Mouse (Mus musculus): Measurements from ENCODE around the gene Clasp2. TPM values are rescaled to one million over a fixed set of nuclear protein-coding genes. Genes with fewer than 3 reads are reported as not detected.
"Not testable (repeated sequence)": the region's sequence is repeated elsewhere in the genome, so short reads cannot be mapped to it uniquely, and the experiment has no call there.

Clasp2 gene
- polyA plus RNA-seq, 1 experiment from 2014 or later = 123 TPM

GRCm38 (mm10) chr9:113837001-113837400 is 95.7 kb downstream of the Clasp2 start:
- no peak for ATAC-seq (ENCODE audit: low FRiP score)
- Histone ChIP-seq H3K27ac (replicated peaks) (no peak overlapping the region), H3K36me3 (peaks cover 9% of the 10 kb centered on the region; the same call in 1 of the 2 replicates), H3K9me3 (replicated peaks) (no peaks in the 10 kb centered on the region), H3K4me3 (replicated peaks) (no peak overlapping the region), H3K4me1 (no peaks in the 10 kb centered on the region), H3K9ac (replicated peaks) (no peak overlapping the region), H3K27me3 (replicated peaks) (no peaks in the 10 kb centered on the region), H3K4me2 (no peak overlapping the region)
- 90% methylated on average over 3 of the region's 4 CpGs for WGBS

DNA sequence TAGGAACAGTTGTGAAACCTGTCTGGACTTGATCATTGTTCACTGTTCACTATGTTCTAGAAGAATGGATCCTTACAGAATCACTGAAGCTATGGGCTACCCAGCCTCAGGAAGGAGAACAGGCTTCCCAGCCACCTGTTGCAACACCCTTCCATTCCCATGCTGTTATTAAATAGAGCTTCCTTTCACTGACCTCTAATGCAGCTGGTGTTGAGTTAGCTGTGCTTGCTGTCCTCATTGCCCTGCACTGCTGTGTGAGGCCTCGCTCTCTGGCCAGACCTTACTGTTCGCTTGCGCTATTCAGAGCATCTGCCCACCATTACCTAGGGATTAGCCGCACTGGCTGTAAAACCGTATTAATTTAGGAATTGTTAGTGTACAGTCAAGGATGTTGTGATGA is 96.2 kb downstream of the Clasp2 start:
- no peak for ATAC-seq (ENCODE audit: low FRiP score)
- WGBS = 89% methylated on average over 5 of the region's 5 CpGs
- Histone ChIP-seq H3K4me1 (no peaks in the 10 kb centered on the region), H3K4me2 (no peak overlapping the region), H3K27ac (replicated peaks) (no peak overlapping the region), H3K9ac (replicated peaks) (no peak overlapping the region), H3K36me3 (peaks cover 9% of the 10 kb centered on the region; the same call in 1 of the 2 replicates), H3K27me3 (replicated peaks) (no peaks in the 10 kb centered on the region), H3K4me3 (replicated peaks) (no peak overlapping the region), H3K9me3 (replicated peaks) (no peaks in the 10 kb centered on the region)

DNA sequence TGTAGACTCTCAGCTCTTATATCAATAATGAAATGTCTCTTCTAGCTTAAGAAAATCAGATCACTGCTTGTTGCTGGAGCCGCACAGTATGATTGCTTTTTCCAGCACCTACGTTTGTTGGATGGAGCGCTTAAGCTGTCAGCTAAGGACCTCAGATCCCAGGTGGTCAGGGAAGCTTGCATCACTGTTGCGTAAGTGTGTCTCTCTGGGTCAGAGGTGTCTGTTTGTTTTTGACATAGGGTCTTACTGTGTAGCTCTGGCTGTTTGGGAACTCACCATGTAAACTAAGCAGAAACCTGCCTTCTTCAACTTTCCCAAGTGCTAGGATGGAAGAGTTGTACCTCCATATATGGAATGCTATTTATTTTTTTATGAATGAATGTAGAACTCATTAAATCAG is 102.8 kb downstream of the Clasp2 start:
- 92% methylated on average over 4 of the region's 4 CpGs for WGBS
- Histone ChIP-seq H3K36me3 (peaks cover 36% of the 10 kb centered on the region), H3K9me3 (replicated peaks) (no peaks in the 10 kb centered on the region)

GRCm38 (mm10) chr9:113855441-113855840 is 114.2 kb downstream of the Clasp2 start:
- no peaks in the 10 kb centered on the region for H3K27me3 ChIP-seq (replicated peaks)
- H3K9ac ChIP-seq (replicated peaks) = no peak overlapping the region
- peaks cover 60% of the 10 kb centered on the region for H3K36me3 ChIP-seq
- no peaks in the 10 kb centered on the region for H3K4me1 ChIP-seq
- no peak for ATAC-seq (ENCODE audit: low FRiP score)
- no peak overlapping the region for H3K4me3 ChIP-seq (replicated peaks)
- WGBS = 84% methylated on average over 3 of the region's 3 CpGs
- H3K9me3 ChIP-seq (replicated peaks) = no peaks in the 10 kb centered on the region
- no peak overlapping the region for H3K4me2 ChIP-seq
- H3K27ac ChIP-seq (replicated peaks) = no peak overlapping the region

More for the DNA sequence above, 102.8 kb downstream of the Clasp2 start:
- H3K27me3 ChIP-seq (replicated peaks) = no peaks in the 10 kb centered on the region
- no peak for ATAC-seq (ENCODE audit: low FRiP score)
- H3K4me3 ChIP-seq (replicated peaks) = no peak overlapping the region
- H3K4me2 ChIP-seq = no peak overlapping the region
- H3K4me1 ChIP-seq = no peaks in the 10 kb centered on the region
- no peak overlapping the region for H3K27ac ChIP-seq (replicated peaks)
- no peak overlapping the region for H3K9ac ChIP-seq (replicated peaks)

DNA sequence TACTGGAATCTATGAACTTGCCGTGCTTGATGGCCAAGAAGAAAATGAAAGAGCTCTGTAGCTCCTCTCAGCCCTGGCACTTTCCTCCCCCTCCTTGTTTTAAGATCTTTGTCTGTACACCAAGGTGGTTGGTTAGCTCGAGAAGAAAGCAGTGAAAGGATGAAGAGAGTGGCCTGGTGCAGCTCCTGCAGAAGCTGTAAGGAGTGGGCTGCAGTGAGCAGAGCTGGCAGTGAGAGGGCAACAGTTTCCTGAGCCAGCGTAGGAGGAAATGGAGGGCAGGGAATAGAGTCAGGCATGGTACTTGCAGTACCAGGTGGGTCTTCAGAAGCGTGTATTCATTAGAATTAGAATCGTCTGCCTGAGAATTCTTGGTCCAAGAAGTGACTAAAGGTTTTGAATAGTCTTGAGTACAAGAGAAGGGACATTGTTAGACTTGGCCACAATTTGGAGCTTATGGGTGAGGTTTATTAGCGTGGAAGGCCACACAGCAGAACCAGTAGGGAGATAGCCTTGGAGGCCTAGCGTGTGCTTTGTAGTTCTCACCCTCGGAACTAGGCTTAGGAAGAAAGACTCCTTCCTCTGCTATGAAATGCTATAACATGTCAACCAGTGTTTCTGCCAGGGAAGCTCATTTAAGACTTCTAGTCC is 116.1 kb downstream of the Clasp2 start:
- H3K9me3 ChIP-seq (replicated peaks) = no peaks in the 10 kb centered on the region
- H3K4me1 ChIP-seq = no peaks in the 10 kb centered on the region
- H3K9ac ChIP-seq (replicated peaks) = no peak overlapping the region
- H3K4me2 ChIP-seq = no peak overlapping the region
- no peaks in the 10 kb centered on the region for H3K27me3 ChIP-seq (replicated peaks)
- H3K4me3 ChIP-seq (replicated peaks) = no peak overlapping the region
- 90% methylated on average over 8 of the region's 8 CpGs for WGBS
- H3K36me3 ChIP-seq = peaks cover 57% of the 10 kb centered on the region
- no peak overlapping the region for H3K27ac ChIP-seq (replicated peaks)
- ATAC-seq (ENCODE audit: low FRiP score) = no peak

GRCm38 (mm10) chr9:113857929-113858440 is 116.7 kb downstream of the Clasp2 start:
- Histone ChIP-seq H3K27me3 (replicated peaks) (no peaks in the 10 kb centered on the region), H3K27ac (replicated peaks) (no peak overlapping the region), H3K9ac (replicated peaks) (no peak overlapping the region), H3K4me3 (replicated peaks) (no peak overlapping the region), H3K4me1 (no peaks in the 10 kb centered on the region), H3K36me3 (peaks cover 56% of the 10 kb centered on the region), H3K9me3 (replicated peaks) (no peaks in the 10 kb centered on the region), H3K4me2 (no peak overlapping the region)
- WGBS = 96% methylated on average over 5 of the region's 5 CpGs
- ATAC-seq (ENCODE audit: low FRiP score) = no peak

GRCm38 (mm10) chr9:113859420-113859819 is 118.1 kb downstream of the Clasp2 start:
- ATAC-seq (ENCODE audit: low FRiP score) = no peak
- no peak overlapping the region for H3K27ac ChIP-seq (replicated peaks)
- peaks cover 50% of the 10 kb centered on the region for H3K36me3 ChIP-seq
- no peak overlapping the region for H3K9ac ChIP-seq (replicated peaks)
- no peaks in the 10 kb centered on the region for H3K27me3 ChIP-seq (replicated peaks)
- 92% methylated on average over 5 of the region's 5 CpGs for WGBS
- H3K4me2 ChIP-seq = no peak overlapping the region
- no peaks in the 10 kb centered on the region for H3K4me1 ChIP-seq
- H3K4me3 ChIP-seq (replicated peaks) = no peak overlapping the region
- H3K9me3 ChIP-seq (replicated peaks) = no peaks in the 10 kb centered on the region

DNA sequence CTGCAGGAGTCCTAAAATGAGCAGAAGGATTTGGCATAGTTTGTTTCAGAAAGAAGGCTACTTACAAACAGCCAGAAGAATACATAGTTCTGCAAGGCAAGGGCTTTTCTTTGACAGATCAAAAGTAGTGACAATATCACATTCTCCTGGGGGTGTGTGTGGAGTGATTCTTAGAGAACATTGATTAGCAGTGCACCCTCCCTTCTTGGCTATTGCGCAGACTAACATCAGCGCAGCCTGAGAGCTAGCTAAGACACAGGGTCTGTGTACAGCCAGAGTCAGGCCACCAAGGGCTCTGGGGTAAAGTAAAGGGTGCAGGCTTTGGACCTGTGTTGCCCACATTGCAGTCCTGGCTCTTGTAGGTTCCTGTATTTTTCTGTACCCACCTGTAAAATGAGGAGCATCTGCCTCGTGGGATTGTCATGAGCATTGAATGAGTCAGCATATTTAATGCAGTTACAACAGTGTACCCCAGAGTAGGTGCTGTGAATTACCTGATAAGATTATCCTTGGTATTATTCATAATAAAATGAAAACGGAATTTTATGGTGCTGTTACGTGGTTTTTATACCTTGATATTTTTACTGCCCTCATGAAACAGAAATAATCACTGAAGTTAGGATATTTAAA is 122.2 kb downstream of the Clasp2 start:
- H3K27me3 ChIP-seq (replicated peaks) = no peaks in the 10 kb centered on the region
- H3K4me3 ChIP-seq (replicated peaks) = no peak overlapping the region
- no peak overlapping the region for H3K27ac ChIP-seq (replicated peaks)
- no peaks in the 10 kb centered on the region for H3K9me3 ChIP-seq (replicated peaks)
- no peaks in the 10 kb centered on the region for H3K4me1 ChIP-seq
- H3K9ac ChIP-seq (replicated peaks) = no peak overlapping the region
- WGBS = 90% methylated on average over 5 of the region's 5 CpGs
- no peak overlapping the region for H3K4me2 ChIP-seq
- peaks cover 50% of the 10 kb centered on the region for H3K36me3 ChIP-seq
- ATAC-seq (ENCODE audit: low FRiP score) = no peak

DNA sequence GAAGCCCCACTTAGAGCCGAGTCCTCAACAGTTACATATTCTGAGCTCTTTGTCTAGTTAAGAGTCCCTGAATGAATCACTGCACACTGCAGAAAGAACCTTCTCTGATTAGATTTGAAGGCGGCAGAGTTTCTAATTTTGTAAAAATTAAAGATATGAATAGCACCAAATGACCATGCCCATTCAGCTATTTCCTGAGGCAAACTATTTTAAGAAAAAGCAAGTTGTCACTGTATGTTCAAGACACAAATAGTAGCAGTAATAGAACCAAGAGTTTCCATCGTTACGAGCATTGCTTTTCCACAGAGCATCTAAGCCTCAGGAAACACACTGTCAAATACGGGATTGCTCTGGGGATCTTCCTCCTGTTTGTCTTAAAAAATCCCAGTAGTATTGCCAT is 126.7 kb downstream of the Clasp2 start:
- peaks cover 68% of the 10 kb centered on the region for H3K36me3 ChIP-seq
- no peaks in the 10 kb centered on the region for H3K4me1 ChIP-seq
- WGBS = 92% methylated on average over 5 of the region's 5 CpGs
- ATAC-seq (ENCODE audit: low FRiP score) = no peak
- H3K27ac ChIP-seq (replicated peaks) = no peak overlapping the region
- H3K27me3 ChIP-seq (replicated peaks) = no peaks in the 10 kb centered on the region
- H3K9ac ChIP-seq (replicated peaks) = no peak overlapping the region
- no peak overlapping the region for H3K4me3 ChIP-seq (replicated peaks)
- H3K9me3 ChIP-seq (replicated peaks) = no peaks in the 10 kb centered on the region
- no peak overlapping the region for H3K4me2 ChIP-seq

DNA sequence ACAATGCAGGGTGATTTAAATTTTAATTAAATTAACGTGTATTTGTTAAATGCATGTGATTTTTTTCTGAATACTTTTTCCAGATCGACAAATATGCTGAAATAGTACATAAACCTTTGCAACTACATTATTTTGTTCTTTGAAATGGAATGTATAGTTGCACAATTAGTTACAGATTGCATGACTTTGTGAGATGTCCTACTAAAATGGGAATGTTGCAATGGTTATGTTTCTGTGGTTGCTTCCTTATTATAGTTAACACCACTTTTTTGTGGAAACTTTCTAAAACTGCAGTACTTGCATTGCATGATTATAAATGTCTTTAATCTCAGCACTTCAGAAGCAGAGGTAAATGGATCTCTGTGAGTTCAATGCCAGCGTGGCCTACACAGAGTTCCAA is 153.6 kb downstream of the Clasp2 start:
- ATAC-seq (ENCODE audit: low FRiP score) = no peak
- Histone ChIP-seq H3K9ac (replicated peaks) (no peak overlapping the region), H3K27ac (replicated peaks) (no peak overlapping the region), H3K4me1 (no peaks in the 10 kb centered on the region), H3K36me3 (peaks cover 84% of the 10 kb centered on the region), H3K4me3 (replicated peaks) (no peak overlapping the region), H3K9me3 (replicated peaks) (no peaks in the 10 kb centered on the region), H3K27me3 (replicated peaks) (no peaks in the 10 kb centered on the region), H3K4me2 (no peak overlapping the region)
- WGBS = 98% methylated on average over 3 of the region's 3 CpGs

DNA sequence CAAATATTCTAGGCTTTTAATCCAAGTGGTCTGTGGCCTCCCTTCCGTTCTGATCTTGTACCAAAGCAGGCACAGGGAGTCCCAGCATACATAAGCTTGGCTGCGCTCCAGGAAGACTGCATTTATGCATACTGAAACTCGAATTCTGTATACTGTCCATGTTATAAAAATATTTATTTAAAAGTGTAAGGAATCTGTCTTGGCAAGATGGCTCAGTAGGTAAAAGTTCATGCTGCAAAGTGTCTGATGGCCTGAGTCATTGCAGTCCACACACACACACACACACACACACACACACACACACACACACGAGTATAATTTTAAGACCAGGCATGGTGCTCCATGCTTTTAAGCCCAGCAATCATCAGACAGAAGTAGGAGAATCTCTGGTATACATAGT is 161.9 kb downstream of the Clasp2 start:
- WGBS = 78% methylated on average over 4 of the region's 4 CpGs
- H3K27me3 ChIP-seq (replicated peaks) = no peaks in the 10 kb centered on the region
- no peaks in the 10 kb centered on the region for H3K9me3 ChIP-seq (replicated peaks)
- H3K4me3 ChIP-seq (replicated peaks) = no peak overlapping the region
- H3K4me1 ChIP-seq = no peaks in the 10 kb centered on the region
- ATAC-seq (ENCODE audit: low FRiP score) = no peak
- H3K9ac ChIP-seq (replicated peaks) = no peak overlapping the region
- peaks cover 86% of the 10 kb centered on the region for H3K36me3 ChIP-seq
- H3K4me2 ChIP-seq = no peak overlapping the region
- H3K27ac ChIP-seq (replicated peaks) = no peak overlapping the region

DNA sequence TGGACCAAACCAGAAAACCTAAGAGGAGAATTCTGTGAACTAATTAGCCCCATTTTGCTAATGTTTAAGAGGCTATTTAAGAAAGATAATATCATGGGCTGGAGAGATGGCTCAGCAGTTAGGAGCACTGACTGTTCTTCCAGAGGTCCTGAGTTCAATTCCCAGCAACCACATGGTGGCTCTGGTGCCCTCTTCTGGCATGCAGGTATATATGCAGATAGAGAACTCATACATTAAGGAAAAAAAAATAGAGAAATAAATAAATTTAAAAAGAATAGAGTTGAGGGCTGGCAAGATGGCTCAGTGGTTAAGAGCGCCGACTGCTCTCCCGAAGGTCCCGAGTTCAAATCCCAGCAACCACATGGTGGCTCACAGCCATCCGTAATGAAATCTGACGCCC is 163.0 kb downstream of the Clasp2 start:
- peaks cover 87% of the 10 kb centered on the region for H3K36me3 ChIP-seq
- not testable (repeated sequence) for H3K4me3 ChIP-seq (replicated peaks); H3K9me3 ChIP-seq (replicated peaks); H3K27me3 ChIP-seq (replicated peaks); H3K9ac ChIP-seq (replicated peaks); H3K4me1 ChIP-seq; H3K27ac ChIP-seq (replicated peaks); H3K4me2 ChIP-seq; ATAC-seq (ENCODE audit: low FRiP score)
- WGBS = 97% methylated on average over 6 of the region's 6 CpGs

Measured in neural tube, embryonic 15.5 days (tissue).